Mouse (Mus musculus) heart, postnatal 0 days (tissue): ENCODE results near the gene Ap5b1.

Experiments used
- CTCF ChIP-seq: IDR thresholded peaks from 2 replicates; pipeline ENCODE4 v1.5.1; 2016; ENCODE audit warnings: antibody characterized with exemption, control low read depth, low read depth
- EP300 ChIP-seq: IDR thresholded peaks from 2 replicates; pipeline ENCODE4 v1.6.1; 2016; ENCODE audit warnings: antibody characterized with exemption, low read depth

GRCm38 (mm10) chr19:5569521-5569920 lies 1.7 kb downstream of the Ap5b1 start:
- no peak for TF ChIP-seq EP300
- TF ChIP-seq CTCF, result no peak
